8 mouse cellular contexts compared by ENCODE assay signal in genomic region chr7:98430785-98431184, GRCm38 (mm10). TPM values are rescaled to one million over a fixed set of nuclear protein-coding genes. Genes with fewer than 3 reads are reported as not detected.
A peak's percentile ranks its signal among the peaks of the same experiment; 100 is the strongest.
DNase-seq lines count a peak whose midpoint lies in the region; ATAC-seq lines count a peak whose summit lies in the region.
"Had no signal": no experiment of that assay in that cellular context is flagged by ENCODE, and none has a peak within 500 bp of the region (broad histone marks: within the 10 kb centered on the region; RNA-seq: fewer than 3 reads in every experiment).

No protein-coding gene starts in this region.

- peak; percentile 61; the same call in 1 of the 2 replicates for ATAC-seq in intestine, embryonic 14.5 days (replicated peaks; ENCODE audit: low FRiP score, low TSS enrichment, low read depth)
- ATAC-seq in midbrain, embryonic 14.5 days (ENCODE audit: low FRiP score, low TSS enrichment): no peak
- peak; percentile 69; the same call in 1 of the 2 replicates for ATAC-seq in stomach, embryonic 15.5 days (ENCODE audit: insufficient read depth, low FRiP score, low read depth)

- no peaks in the 10 kb centered on the region for H3K9me3 ChIP-seq in intestine, embryonic 14.5 days (ENCODE audit: control insufficient read depth, low read length)
- H3K9me3 ChIP-seq in midbrain, embryonic 14.5 days (ENCODE audit: control insufficient read depth, low read length): no peaks in the 10 kb centered on the region
- no peaks in the 10 kb centered on the region for H3K9me3 ChIP-seq in stomach, embryonic 15.5 days

- H3K27ac ChIP-seq in intestine, embryonic 14.5 days (ENCODE audit: low read depth): no peak overlapping the region
- H3K27ac ChIP-seq in midbrain, embryonic 14.5 days (replicated peaks; ENCODE audit: low read depth, low read length): no peak overlapping the region
- no peak overlapping the region for H3K27ac ChIP-seq in stomach, embryonic 15.5 days

- no peaks in the 10 kb centered on the region for H3K27me3 ChIP-seq in intestine, embryonic 14.5 days (replicated peaks; ENCODE audit: control insufficient read depth, insufficient read depth, low read length)
- no peaks in the 10 kb centered on the region for H3K27me3 ChIP-seq in midbrain, embryonic 14.5 days (ENCODE audit: control insufficient read depth, insufficient read depth, low read length)
- H3K27me3 ChIP-seq in stomach, embryonic 15.5 days (replicated peaks): no peaks in the 10 kb centered on the region; the same call in 1 of the 2 replicates

- DNase-seq in adrenal gland, adult 2 months: peak; percentile 58
- peak; percentile 83 to 87 for DNase-seq in cerebellum, postnatal 14 days
- peak; percentile 55 to 72 for DNase-seq in frontal cortex, postnatal 36 days (ENCODE audit: low spot score in 2 of 2)
- DNase-seq in intestine, embryonic 14.5 days (ENCODE audit: low spot score): peak; percentile 84
- DNase-seq in left cerebral cortex, adult 11 months (ENCODE audit: low spot score): peak; percentile 35
- DNase-seq in midbrain, embryonic 14.5 days: peak; percentile 87

- WGBS in intestine, embryonic 14.5 days: 27% methylated on average over 3 of the region's 3 CpGs
- 40% methylated on average over 3 of the region's 3 CpGs for WGBS in midbrain, embryonic 14.5 days
- WGBS in stomach, embryonic 15.5 days: 37% methylated on average over 3 of the region's 3 CpGs

- no peak overlapping the region for H3K4me2 ChIP-seq in intestine, embryonic 14.5 days (ENCODE audit: low read length)
- no peak overlapping the region for H3K4me2 ChIP-seq in midbrain, embryonic 14.5 days (ENCODE audit: low read length)
- H3K4me2 ChIP-seq in stomach, embryonic 15.5 days: no peak overlapping the region

- H3K36me3 ChIP-seq in intestine, embryonic 14.5 days (ENCODE audit: control insufficient read depth, insufficient read depth, low read length): no peaks in the 10 kb centered on the region
- H3K36me3 ChIP-seq in midbrain, embryonic 14.5 days (ENCODE audit: control insufficient read depth, insufficient read depth, low read length): no peaks in the 10 kb centered on the region
- no peaks in the 10 kb centered on the region for H3K36me3 ChIP-seq in stomach, embryonic 15.5 days

- H3K4me3 ChIP-seq in intestine, embryonic 14.5 days (ENCODE audit: low read depth, low read length): no peak overlapping the region
- no peak overlapping the region for H3K4me3 ChIP-seq in midbrain, embryonic 14.5 days (replicated peaks; ENCODE audit: low read depth, low read length)
- H3K4me3 ChIP-seq in stomach, embryonic 15.5 days (replicated peaks): no peak overlapping the region

- no peak overlapping the region for H3K9ac ChIP-seq in intestine, embryonic 14.5 days (ENCODE audit: low read length)
- no peak overlapping the region for H3K9ac ChIP-seq in midbrain, embryonic 14.5 days (replicated peaks; ENCODE audit: low read length)
- H3K9ac ChIP-seq in stomach, embryonic 15.5 days: no peak overlapping the region

- H3K4me1 ChIP-seq in intestine, embryonic 14.5 days (replicated peaks; ENCODE audit: control insufficient read depth, insufficient read depth, low read length): no peaks in the 10 kb centered on the region
- no peaks in the 10 kb centered on the region for H3K4me1 ChIP-seq in midbrain, embryonic 14.5 days (ENCODE audit: control insufficient read depth, insufficient read depth, low read length)
- no peaks in the 10 kb centered on the region for H3K4me1 ChIP-seq in stomach, embryonic 15.5 days

RNA-seq across cellular contexts. Expression of gene Gucy2d, which starts 9.4 kb away (rescaled TPM):
- not detected for total RNA-seq in adrenal gland, adult 2 months (2021)
- not detected in 2 replicates for polyA plus RNA-seq in adrenal gland, adult 2 months (2012; rRNA removed)
- polyA plus RNA-seq in intestine, embryonic 14.5 days (2014; fragmentation: Nextera tagmentation; extraction: Ambion mirVana): not detected in 2 replicates
- polyA plus RNA-seq in midbrain, embryonic 14.5 days (2014; fragmentation: Nextera tagmentation; extraction: Ambion mirVana): 0.18 TPM in 1 of 2 replicates, not detected in the other
- 0.09 TPM in 1 of 2 replicates, not detected in the other for polyA plus RNA-seq in stomach, embryonic 15.5 days (2015; fragmentation: Nextera tagmentation; extraction: Ambion mirVana)
- total RNA-seq: hematopoietic stem cell, adult 5-6 weeks had no signal

RNA-seq across cellular contexts. Expression of gene Lrrc32, which starts 58.3 kb away (rescaled TPM):
- 10 to 100 TPM; 17.0 to 37.1 TPM for total RNA-seq in adrenal gland, adult 2 months (2021)
- 16.6 and 19.4 TPM in 2 replicates for polyA plus RNA-seq in adrenal gland, adult 2 months (2012; rRNA removed)
- polyA plus RNA-seq in intestine, embryonic 14.5 days (2014; fragmentation: Nextera tagmentation; extraction: Ambion mirVana): 13.0 and 14.9 TPM in 2 replicates
- 1.6 and 4.2 TPM in 2 replicates for polyA plus RNA-seq in midbrain, embryonic 14.5 days (2014; fragmentation: Nextera tagmentation; extraction: Ambion mirVana)
- polyA plus RNA-seq in stomach, embryonic 15.5 days (2015; fragmentation: Nextera tagmentation; extraction: Ambion mirVana): 9.8 TPM in 2 replicates

Comparison
In these comparisons a context has a peak if more than half of its experiments do, and no peak if none do; other contexts are left out.
1. DNase-seq: peak in every context shown above with its lines; median percentile 87 in midbrain, embryonic 14.5 days; 85 in cerebellum, postnatal 14 days; 84 in intestine, embryonic 14.5 days; 64 in frontal cortex, postnatal 36 days; 58 in adrenal gland, adult 2 months; 35 in left cerebral cortex, adult 11 months.